In the genomic region with DNA sequence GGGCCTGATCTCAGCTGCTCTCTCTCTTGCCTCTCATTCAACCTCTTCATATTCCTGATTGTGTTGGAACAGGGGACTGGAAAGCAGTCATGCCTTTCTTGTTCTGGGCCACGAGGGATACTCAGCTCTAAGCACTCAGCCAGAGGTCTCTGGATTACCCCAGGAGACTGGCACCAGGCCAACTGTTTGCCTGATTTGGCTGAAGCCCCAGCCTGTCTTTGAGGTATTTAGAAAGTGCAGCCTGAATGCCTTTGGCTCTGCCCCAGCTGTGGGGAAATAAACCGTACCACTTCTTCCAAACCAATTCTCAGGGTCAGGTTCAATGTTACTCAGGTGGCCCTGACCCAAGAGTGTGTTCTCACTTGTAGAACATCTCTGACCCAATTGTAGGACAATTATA, we compare ENCODE assay signal across 8 mouse cellular contexts.
A peak's percentile ranks its signal among the peaks of the same experiment; 100 is the strongest.
DNase-seq lines count a peak whose midpoint lies in the region; ATAC-seq and TF ChIP-seq lines count a peak whose summit lies in the region.

No protein-coding gene starts in this region.

- no peaks in the 10 kb centered on the region for H3K27me3 ChIP-seq in embryonic facial prominence, embryonic 14.5 days (replicated peaks; ENCODE audit: control insufficient read depth, insufficient read depth, low read length)
- H3K27me3 ChIP-seq in embryonic facial prominence, embryonic 10.5 days (replicated peaks; ENCODE audit: low read depth, poor library complexity, severe bottlenecking): no peaks in the 10 kb centered on the region
- no peaks in the 10 kb centered on the region for H3K27me3 ChIP-seq in heart, embryonic 16.5 days (ENCODE audit: control insufficient read depth, insufficient read depth, low read length)
- H3K27me3 ChIP-seq in liver, postnatal 0 days (ENCODE audit: insufficient read depth, low read length): no peaks in the 10 kb centered on the region

- no peaks in the 10 kb centered on the region for H3K9me3 ChIP-seq in embryonic facial prominence, embryonic 14.5 days (ENCODE audit: control insufficient read depth, low read length)
- no peaks in the 10 kb centered on the region for H3K9me3 ChIP-seq in embryonic facial prominence, embryonic 10.5 days
- H3K9me3 ChIP-seq in heart, embryonic 16.5 days (replicated peaks; ENCODE audit: control insufficient read depth, low read length): 0 out of 2 replicates have a peak, but pooled peaks cover 2% of the 10 kb centered on the region
- H3K9me3 ChIP-seq in liver, postnatal 0 days (ENCODE audit: low read length): no peaks in the 10 kb centered on the region

- H3K27ac ChIP-seq in embryonic facial prominence, embryonic 14.5 days (replicated peaks; ENCODE audit: low read depth, low read length): no peak overlapping the region
- no peak overlapping the region for H3K27ac ChIP-seq in embryonic facial prominence, embryonic 10.5 days (replicated peaks)
- H3K27ac ChIP-seq in heart, embryonic 16.5 days (ENCODE audit: low read length): peak overlapping the region; percentile 15
- H3K27ac ChIP-seq in liver, postnatal 0 days (ENCODE audit: low read depth): no peak overlapping the region

- TF ChIP-seq CTCF in liver, postnatal 0 days (IDR thresholded peaks at IDR 0.05; ENCODE audit: low read depth): no peak

- no peak overlapping the region for H3K4me2 ChIP-seq in embryonic facial prominence, embryonic 14.5 days (ENCODE audit: low read depth, low read length)
- H3K4me2 ChIP-seq in heart, embryonic 16.5 days (ENCODE audit: low read depth, low read length): no peak overlapping the region
- H3K4me2 ChIP-seq in liver, postnatal 0 days (ENCODE audit: low read depth, low read length): no peak overlapping the region

- no peak for TF ChIP-seq EP300 in liver, postnatal 0 days (IDR thresholded peaks at IDR 0.05; ENCODE audit: low read depth)

- peak; percentile 50 for ATAC-seq in embryonic facial prominence, embryonic 14.5 days (ENCODE audit: low read depth)
- peak; percentile 85 for ATAC-seq in heart, embryonic 16.5 days (replicated peaks; ENCODE audit: extremely low read depth, insufficient read depth, low FRiP score)
- ATAC-seq in liver, postnatal 0 days: peak; percentile 25; the same call in 1 of the 2 replicates

- peaks cover 4% of the 10 kb centered on the region; the same call in 1 of the 2 replicates for H3K4me1 ChIP-seq in embryonic facial prominence, embryonic 14.5 days (ENCODE audit: control insufficient read depth, insufficient read depth, low read length)
- no peaks in the 10 kb centered on the region for H3K4me1 ChIP-seq in embryonic facial prominence, embryonic 10.5 days
- H3K4me1 ChIP-seq in heart, embryonic 16.5 days (ENCODE audit: control insufficient read depth, insufficient read depth, low read length): peaks cover 10% of the 10 kb centered on the region
- no peaks in the 10 kb centered on the region for H3K4me1 ChIP-seq in liver, postnatal 0 days (ENCODE audit: insufficient read depth)

- 27% methylated on average over 2 of the region's 2 CpGs for WGBS in embryonic facial prominence, embryonic 14.5 days
- WGBS in embryonic facial prominence, embryonic 10.5 days: 79% methylated on average over 2 of the region's 2 CpGs
- WGBS in heart, embryonic 16.5 days: 25% methylated on average over 2 of the region's 2 CpGs
- WGBS in liver, postnatal 0 days (ENCODE audit: insufficient replicate concordance): 48% methylated on average over 2 of the region's 2 CpGs

- H3K36me3 ChIP-seq in embryonic facial prominence, embryonic 14.5 days (ENCODE audit: control insufficient read depth, insufficient read depth, low read length): no peaks in the 10 kb centered on the region
- no peaks in the 10 kb centered on the region for H3K36me3 ChIP-seq in embryonic facial prominence, embryonic 10.5 days (replicated peaks)
- no peaks in the 10 kb centered on the region for H3K36me3 ChIP-seq in heart, embryonic 16.5 days (ENCODE audit: control insufficient read depth, insufficient read depth)
- no peaks in the 10 kb centered on the region for H3K36me3 ChIP-seq in liver, postnatal 0 days (replicated peaks; ENCODE audit: insufficient read depth, low read length)

- no peak overlapping the region for H3K4me3 ChIP-seq in embryonic facial prominence, embryonic 14.5 days (ENCODE audit: low read depth, low read length)
- no peak overlapping the region for H3K4me3 ChIP-seq in embryonic facial prominence, embryonic 10.5 days
- no peak overlapping the region for H3K4me3 ChIP-seq in heart, embryonic 16.5 days (ENCODE audit: low read length)
- no peak overlapping the region for H3K4me3 ChIP-seq in liver, postnatal 0 days (ENCODE audit: low read depth, low read length)

- no peak overlapping the region for H3K9ac ChIP-seq in embryonic facial prominence, embryonic 14.5 days (ENCODE audit: low read depth, low read length)
- no peak overlapping the region for H3K9ac ChIP-seq in heart, embryonic 16.5 days (ENCODE audit: low read length)
- H3K9ac ChIP-seq in liver, postnatal 0 days (replicated peaks): no peak overlapping the region

- peak; percentile 90 for DNase-seq in embryonic facial prominence, embryonic 14.5 days (ENCODE audit: low spot score)
- no peak for DNase-seq in embryonic facial prominence, embryonic 10.5 days (ENCODE audit: low spot score)
- DNase-seq in retina, adult 2 months (ENCODE audit: low read depth, low spot score): peak; percentile 4
- no peak for DNase-seq in retina, embryonic 14.5 days (ENCODE audit: low spot score)
- peak; percentile 67 for DNase-seq in liver, postnatal 0 days
- DNase-seq in right cerebral cortex, postnatal 4 days: peak; percentile 66
- DNase-seq in natural killer cell, adult 2 months (ENCODE audit: low spot score in 2 of 2): no peak

Comparison
In these comparisons a context has a peak if more than half of its experiments do, and no peak if none do; other contexts are left out.
1. DNase-seq: peak in embryonic facial prominence, embryonic 14.5 days (single experiment), retina, adult 2 months (single experiment), liver, postnatal 0 days (single experiment) and right cerebral cortex, postnatal 4 days (single experiment); none in embryonic facial prominence, embryonic 10.5 days (single experiment), retina, embryonic 14.5 days (single experiment) and natural killer cell, adult 2 months (0 of 2).
2. ATAC-seq: peak in every context shown above with its lines; median percentile 85 in heart, embryonic 16.5 days; 50 in embryonic facial prominence, embryonic 14.5 days; 25 in liver, postnatal 0 days.